7 mouse cellular contexts compared by ENCODE assay signal in genomic region chr8:47370421-47371080, GRCm38 (mm10).
DNase-seq lines count a peak whose midpoint lies in the region; ATAC-seq lines count a peak whose summit lies in the region.

No protein-coding gene starts in this region.

- no peak overlapping the region for H3K4me3 ChIP-seq in midbrain, embryonic 11.5 days (ENCODE audit: low read depth, low read length)

- no peaks in the 10 kb centered on the region for H3K36me3 ChIP-seq in midbrain, embryonic 11.5 days (ENCODE audit: control insufficient read depth, insufficient read depth, low read length)

- no peak overlapping the region for H3K27ac ChIP-seq in midbrain, embryonic 11.5 days (ENCODE audit: low read depth, low read length)

- no peaks in the 10 kb centered on the region for H3K27me3 ChIP-seq in midbrain, embryonic 11.5 days (ENCODE audit: control insufficient read depth, insufficient read depth, low read length)

- DNase-seq in R1 (ENCODE audit: low read depth, low spot score): peak; percentile 87
- peak; percentile 89 for DNase-seq in cerebellum, adult 9-10 months
- DNase-seq in frontal cortex, postnatal 14 days (ENCODE audit: low spot score in 2 of 2): peak; percentile 70 to 84
- peak; percentile 74 for DNase-seq in induced T-regulatory cell, adult 2 months (ENCODE audit: low read depth)
- DNase-seq in left cerebral cortex, adult 8-10 months (ENCODE audit: low spot score in 2 of 2): peak; percentile 68 to 83
- DNase-seq in midbrain, embryonic 11.5 days (ENCODE audit: low spot score, missing footprints): peak; percentile 93
- DNase-seq in right cerebral cortex, postnatal 4 days: peak; percentile 87

- H3K9me3 ChIP-seq in midbrain, embryonic 11.5 days (ENCODE audit: control insufficient read depth, low read length): no peaks in the 10 kb centered on the region

- ATAC-seq in midbrain, embryonic 11.5 days (ENCODE audit: low FRiP score): peak; percentile 84

- 32% methylated on average over 15 of the region's 15 CpGs for WGBS in midbrain, embryonic 11.5 days

- 0 out of 2 replicates have a peak, but pooled peaks cover 2% of the 10 kb centered on the region for H3K4me1 ChIP-seq in midbrain, embryonic 11.5 days (ENCODE audit: control insufficient read depth, insufficient read depth, low read length)

- no peak overlapping the region for H3K4me2 ChIP-seq in midbrain, embryonic 11.5 days

- H3K9ac ChIP-seq in midbrain, embryonic 11.5 days (ENCODE audit: low read length): no peak overlapping the region
